Mouse (Mus musculus) heart, embryonic 16.5 days (tissue): Measurements from ENCODE around the gene Epha2. TPM values are rescaled to one million over a fixed set of nuclear protein-coding genes. Genes with fewer than 3 reads are reported as not detected.

Source experiments
- ATAC-seq: fragments of 200-750 bp; cut with Nextera tagmentation; replicated peaks from 2 replicates; pipeline ENCODE4 v1.8.0; 2017; ENCODE audit warnings: moderate number of reproducible peaks; ENCODE audit not compliant: insufficient read depth, low FRiP score; ENCODE audit errors: extremely low read depth
- H3K27ac ChIP-seq: fragments of 300-500 bp; sonication (generic); 2 replicates; pipeline ENCODE4 v1.5.1; 2014; ENCODE audit warnings: mild to moderate bottlenecking, low read length, control low read depth, moderate library complexity
- H3K27me3 ChIP-seq: fragments of 300-500 bp; sonication (generic); 2 replicates; pipeline ENCODE4 v1.6.1; 2014; ENCODE audit warnings: low read length, mixed read lengths; ENCODE audit not compliant: control insufficient read depth, insufficient read depth
- H3K36me3 ChIP-seq: fragments of 300-500 bp; sonication (generic); 2 replicates; pipeline ENCODE4 v1.6.1; 2014; ENCODE audit not compliant: control insufficient read depth, insufficient read depth
- H3K4me1 ChIP-seq: fragments of 300-500 bp; sonication (generic); 2 replicates; pipeline ENCODE4 v1.6.1; 2014; ENCODE audit warnings: low read length, mixed read lengths; ENCODE audit not compliant: control insufficient read depth, insufficient read depth
- H3K4me2 ChIP-seq: fragments of 300-500 bp; sonication (generic); 2 replicates; pipeline ENCODE4 v1.6.1; 2014; ENCODE audit warnings: low read depth, mild to moderate bottlenecking, control low read depth, low read length
- H3K4me3 ChIP-seq: fragments of 300-500 bp; sonication (generic); 2 replicates; pipeline ENCODE4 v1.5.1; 2014; ENCODE audit warnings: mild to moderate bottlenecking, control low read depth, low read length
- H3K9ac ChIP-seq: fragments of 300-500 bp; sonication (generic); 2 replicates; pipeline ENCODE4 v1.6.1; 2014; ENCODE audit warnings: low read length, control low read depth
- H3K9me3 ChIP-seq: fragments of 300-500 bp; sonication (generic); replicated peaks from 2 replicates; pipeline ENCODE4 v1.6.1; 2016; ENCODE audit warnings: low read length; ENCODE audit not compliant: control insufficient read depth
- WGBS: fragments of 180-500 bp; shearing (Covaris S2); extraction: QIAGEN DNeasy Blood & Tissue Kit; methylation state at CpG from one replicate; pipeline ENCODE4 v1.1.7; 2014; 5-methylcytosine and 5-hydroxymethylcytosine counted together
- polyA plus RNA-seq: library from polyadenylated mRNA; unstranded; fragments of >200 nt; fragmentation: Nextera tagmentation; extraction: Ambion mirVana; gene quantifications from 2 replicates; pipeline ENCODE4 v1.2.1, GENCODE M21; 2015

Epha2 gene
- polyA plus RNA-seq, 1 experiment from 2014 or later, result 3.1 TPM

GRCm38 (mm10) chr4:141304223-141304611 is 3.2 kb downstream of the Epha2 start:
- no peak for ATAC-seq
- no peaks in the 10 kb centered on the region for H3K9me3 ChIP-seq
- H3K27ac ChIP-seq, result no peak overlapping the region
- H3K36me3 ChIP-seq, result 0 out of 2 replicates have a peak, but pooled peaks cover 4% of the 10 kb centered on the region
- 71% methylated on average over 4 of the region's 4 CpGs for WGBS
- no peak overlapping the region for H3K4me3 ChIP-seq
- peaks cover 11% of the 10 kb centered on the region for H3K27me3 ChIP-seq
- H3K4me1 ChIP-seq, result peaks cover 29% of the 10 kb centered on the region
- peak overlapping the region; percentile 91; the same call in 1 of the 2 replicates for H3K4me2 ChIP-seq
- no peak overlapping the region for H3K9ac ChIP-seq

- Histone ChIP-seq H3K27me3 (0 out of 2 replicates have a peak, but pooled peaks cover 2% of the 10 kb centered on the region), H3K9ac (no peak overlapping the region), H3K9me3 (no peaks in the 10 kb centered on the region), H3K4me3 (no peak overlapping the region), H3K27ac (no peak overlapping the region), H3K4me1 (peaks cover 43% of the 10 kb centered on the region), H3K4me2 (no peak overlapping the region), H3K36me3 (0 out of 2 replicates have a peak, but pooled peaks cover 4% of the 10 kb centered on the region)
- ATAC-seq, result no peak
- 49% methylated on average over 8 of the region's 8 CpGs for WGBS
Measured at GRCm38 (mm10) chr4:141306057-141306456, 5.0 kb downstream of the Epha2 start.

- ATAC-seq, result no peak
- no peaks in the 10 kb centered on the region for H3K9me3 ChIP-seq
- no peak overlapping the region for H3K4me2 ChIP-seq
- no peak overlapping the region for H3K27ac ChIP-seq
- H3K4me3 ChIP-seq, result no peak overlapping the region
- WGBS, result 93% methylated on average over 22 of the region's 22 CpGs
- no peaks in the 10 kb centered on the region for H3K27me3 ChIP-seq
- no peak overlapping the region for H3K9ac ChIP-seq
- H3K4me1 ChIP-seq, result peaks cover 55% of the 10 kb centered on the region
- 0 out of 2 replicates have a peak, but pooled peaks cover 4% of the 10 kb centered on the region for H3K36me3 ChIP-seq
Measured at GRCm38 (mm10) chr4:141308381-141308780, 7.3 kb downstream of the Epha2 start.

GRCm38 (mm10) chr4:141308857-141309772 is 8.1 kb downstream of the Epha2 start:
- H3K4me2 ChIP-seq, result no peak overlapping the region
- peak overlapping the region; percentile 88 for H3K27ac ChIP-seq
- 85% methylated on average over 34 of the region's 34 CpGs for WGBS
- H3K9me3 ChIP-seq, result no peaks in the 10 kb centered on the region
- peaks cover 53% of the 10 kb centered on the region for H3K4me1 ChIP-seq
- H3K9ac ChIP-seq, result peak overlapping the region; percentile 64
- 0 out of 2 replicates have a peak, but pooled peaks cover 4% of the 10 kb centered on the region for H3K36me3 ChIP-seq
- no peak overlapping the region for H3K4me3 ChIP-seq
- H3K27me3 ChIP-seq, result no peaks in the 10 kb centered on the region
- ATAC-seq, result no peak

DNA sequence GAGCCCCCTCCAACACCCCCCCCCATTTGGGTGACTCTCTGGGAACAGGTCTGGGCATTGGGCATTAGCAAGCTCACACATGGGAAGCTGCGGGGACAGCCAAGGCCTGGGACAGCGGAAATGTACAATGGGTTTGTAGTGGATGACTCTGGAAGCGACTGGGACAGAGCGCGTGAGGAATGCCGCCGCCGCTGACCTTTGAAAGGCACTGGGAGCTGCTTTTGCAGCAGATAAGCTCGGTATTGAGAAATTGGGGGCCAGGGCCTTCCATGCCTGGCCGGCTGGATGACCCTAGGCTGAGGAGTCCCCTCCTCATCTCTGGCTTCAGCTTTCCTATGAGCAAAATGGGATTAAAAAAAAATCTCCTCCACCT is 8.7 kb downstream of the Epha2 start:
- H3K27ac ChIP-seq, result peak overlapping the region; percentile 88
- 22% methylated on average over 10 of the region's 10 CpGs for WGBS
- H3K9me3 ChIP-seq, result no peaks in the 10 kb centered on the region
- H3K4me2 ChIP-seq, result peak overlapping the region; percentile 51
- H3K27me3 ChIP-seq, result no peaks in the 10 kb centered on the region
- peak overlapping the region; percentile 64 for H3K9ac ChIP-seq
- H3K4me3 ChIP-seq, result no peak overlapping the region
- H3K4me1 ChIP-seq, result peaks cover 53% of the 10 kb centered on the region
- ATAC-seq, result no peak; the same call in 1 of the 2 replicates
- 0 out of 2 replicates have a peak, but pooled peaks cover 4% of the 10 kb centered on the region for H3K36me3 ChIP-seq

- H3K9ac ChIP-seq, result peak overlapping the region; percentile 64
- peak; percentile 84 for ATAC-seq
- H3K27ac ChIP-seq, result peak overlapping the region; percentile 88
- H3K4me2 ChIP-seq, result peak overlapping the region; percentile 51
- no peaks in the 10 kb centered on the region for H3K9me3 ChIP-seq
- no peak overlapping the region for H3K4me3 ChIP-seq
- 5% methylated on average over 8 of the region's 8 CpGs for WGBS
- H3K36me3 ChIP-seq, result 0 out of 2 replicates have a peak, but pooled peaks cover 4% of the 10 kb centered on the region
- H3K27me3 ChIP-seq, result no peaks in the 10 kb centered on the region
- H3K4me1 ChIP-seq, result peaks cover 53% of the 10 kb centered on the region
Measured at GRCm38 (mm10) chr4:141310191-141310606, 9.2 kb downstream of the Epha2 start.

DNA sequence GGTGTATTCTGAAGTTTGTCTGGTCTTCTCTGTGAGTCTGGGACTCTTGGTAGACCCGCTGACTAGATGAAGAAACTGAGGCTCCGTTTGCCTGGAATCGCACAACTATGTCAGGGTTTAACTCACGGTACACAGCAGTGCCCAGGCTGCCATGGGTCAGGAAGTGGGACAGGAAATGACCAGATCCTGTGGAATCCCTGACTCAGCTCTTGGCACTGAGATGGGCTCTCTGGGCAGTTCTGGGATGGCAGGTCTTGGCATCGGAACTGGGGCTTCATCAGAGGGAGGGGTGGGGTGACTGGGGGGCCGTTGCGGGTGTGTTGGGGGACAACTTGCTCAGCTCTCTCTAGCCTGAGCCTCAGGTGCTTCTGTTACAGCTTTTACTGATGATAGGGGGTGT is 10.0 kb downstream of the Epha2 start:
- WGBS, result 59% methylated on average over 7 of the region's 7 CpGs

GRCm38 (mm10) chr4:141311506-141311905 is 10.5 kb downstream of the Epha2 start:
- peaks cover 47% of the 10 kb centered on the region for H3K4me1 ChIP-seq

More for the DNA sequence above, 10.0 kb downstream of the Epha2 start:
- peak overlapping the region; percentile 51; the same call in 1 of the 2 replicates for H3K4me2 ChIP-seq
- H3K36me3 ChIP-seq, result 0 out of 2 replicates have a peak, but pooled peaks cover 4% of the 10 kb centered on the region
- H3K9ac ChIP-seq, result peak overlapping the region; percentile 8; the same call in 1 of the 2 replicates
- peak overlapping the region; percentile 88 for H3K27ac ChIP-seq
- H3K4me3 ChIP-seq, result no peak overlapping the region
- H3K9me3 ChIP-seq, result no peaks in the 10 kb centered on the region
- 0 out of 2 replicates have a peak, but pooled peaks have one; percentile 18 for ATAC-seq
- H3K27me3 ChIP-seq, result no peaks in the 10 kb centered on the region
- peaks cover 51% of the 10 kb centered on the region for H3K4me1 ChIP-seq

DNA sequence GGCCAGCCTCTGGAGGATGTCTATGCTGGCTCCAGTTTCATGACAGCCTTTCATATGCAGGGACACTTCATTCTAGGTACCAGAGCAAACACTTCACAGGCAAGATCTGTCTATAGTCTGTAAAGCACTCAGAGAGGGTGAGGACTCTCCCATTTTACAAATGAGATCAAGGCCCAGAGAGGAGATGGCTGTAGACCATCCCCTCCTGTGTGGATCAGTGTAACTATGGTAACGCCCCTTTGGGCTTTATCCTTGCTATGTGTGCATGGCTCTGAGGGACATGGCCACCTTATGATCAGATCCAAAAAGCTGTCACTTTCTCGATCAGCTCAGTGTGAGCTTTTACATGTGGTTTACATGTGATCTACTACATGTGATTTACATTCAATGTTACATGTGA is 10.9 kb downstream of the Epha2 start:
- peak overlapping the region; percentile 88 for H3K27ac ChIP-seq
- H3K4me3 ChIP-seq, result no peak overlapping the region
- ATAC-seq, result no peak
- 0 out of 2 replicates have a peak, but pooled peaks cover 4% of the 10 kb centered on the region for H3K36me3 ChIP-seq
- peaks cover 43% of the 10 kb centered on the region for H3K4me1 ChIP-seq
- 51% methylated on average over 2 of the region's 2 CpGs for WGBS
- H3K4me2 ChIP-seq, result no peak overlapping the region
- H3K9me3 ChIP-seq, result no peaks in the 10 kb centered on the region
- no peaks in the 10 kb centered on the region for H3K27me3 ChIP-seq
- H3K9ac ChIP-seq, result peak overlapping the region; percentile 8; the same call in 1 of the 2 replicates

More at GRCm38 (mm10) chr4:141311506-141311905, 10.5 kb downstream of the Epha2 start:
- Histone ChIP-seq H3K36me3 (0 out of 2 replicates have a peak, but pooled peaks cover 4% of the 10 kb centered on the region), H3K9ac (peak overlapping the region; percentile 8; the same call in 1 of the 2 replicates), H3K9me3 (no peaks in the 10 kb centered on the region), H3K27me3 (no peaks in the 10 kb centered on the region), H3K4me3 (no peak overlapping the region), H3K27ac (peak overlapping the region; percentile 88), H3K4me2 (no peak overlapping the region)
- no peak for ATAC-seq
- WGBS, result 47% methylated on average over 6 of the region's 6 CpGs
